Mouse (Mus musculus): ENCODE data around the gene Rps15. TPM values are rescaled to one million over a fixed set of nuclear protein-coding genes. Genes with fewer than 3 reads are reported as not detected.
"Not testable (repeated sequence)": the region's sequence is repeated elsewhere in the genome, so short reads cannot be mapped to it uniquely, and the experiment has no call there.

Rps15 gene
- polyA plus RNA-seq (2011; ENCODE audit: insufficient read depth, insufficient read length, low read depth, missing spikeins) = 2,641 and 2,952 TPM in 2 replicates

DNA sequence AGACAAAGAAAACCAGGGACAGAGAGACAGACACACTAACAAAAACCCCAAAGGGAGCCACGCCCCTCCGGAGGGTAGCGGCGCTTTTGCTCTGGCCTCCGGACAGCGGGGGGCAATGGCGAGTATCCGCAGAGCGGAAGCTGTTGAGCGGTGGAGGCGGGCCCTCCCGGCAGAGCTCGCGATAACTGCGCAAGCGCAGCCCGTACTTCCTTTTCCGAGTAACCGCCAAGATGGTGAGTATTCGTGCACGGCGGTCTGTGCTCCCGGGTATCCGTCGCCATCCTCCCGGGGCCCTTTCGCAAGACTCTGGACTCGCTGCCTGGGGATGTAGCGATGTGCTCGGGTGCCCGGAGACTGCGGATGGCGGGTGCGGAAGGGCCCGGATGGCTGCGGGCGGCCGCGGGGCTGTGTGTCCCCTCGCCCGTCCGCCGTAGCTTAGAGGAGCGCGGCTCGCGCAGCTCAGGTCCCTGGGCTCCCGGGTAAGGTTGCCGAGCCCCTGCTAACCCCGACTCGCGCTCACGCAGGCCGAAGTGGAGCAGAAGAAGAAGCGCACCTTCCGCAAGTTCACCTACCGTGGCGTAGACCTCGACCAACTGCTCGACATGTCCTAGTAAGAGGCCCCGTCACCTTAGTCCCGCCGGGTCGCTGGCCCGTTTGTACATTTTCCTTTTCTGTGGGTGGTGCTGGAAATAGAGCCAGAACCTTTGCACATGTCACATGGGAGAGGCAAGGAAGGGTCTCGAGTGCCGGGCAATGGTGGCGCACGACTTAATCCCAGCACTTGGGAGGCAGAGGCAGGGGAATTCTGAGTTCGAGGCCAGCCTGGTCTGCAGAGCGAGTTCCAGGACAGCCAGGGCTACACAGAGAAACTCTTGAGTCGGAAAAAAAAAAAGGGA lies at the start of gene Rps15:
Gene Rps15, plus strand, starts transcription at position 203 of the 896 bp plus-strand sequence.
- Histone ChIP-seq H3K4me3 (ENCODE audit: low read depth, low read length) (peak within 1 kb of the TSS; percentile 83), H3K27me3 (ENCODE audit: control insufficient read depth, insufficient read depth, low read length, poor library complexity, severe bottlenecking) (no peaks in the 10 kb centered on the region), H3K9me3 (replicated peaks; ENCODE audit: control insufficient read depth, insufficient read depth, low read length, poor library complexity, severe bottlenecking) (no peaks in the 10 kb centered on the region), H3K4me1 (ENCODE audit: control insufficient read depth, insufficient read depth, low read length) (peaks cover 1% of the 10 kb centered on the region), H3K36me3 (ENCODE audit: control insufficient read depth, insufficient read depth, low read length, poor library complexity, severe bottlenecking) (peaks cover 27% of the 10 kb centered on the region), H3K27ac (ENCODE audit: insufficient read depth, low read length) (peak within 1 kb of the TSS; percentile 35), H3K9ac (ENCODE audit: low read depth, poor library complexity, severe bottlenecking) (peak within 1 kb of the TSS; percentile 84)
- TF ChIP-seq POLR2A (IDR thresholded peaks at IDR 0.05; ENCODE audit: insufficient read depth, low read length) (peak; percentile 86), CTCF (IDR thresholded peaks at IDR 0.05; ENCODE audit: low read depth, low read length) (peak; percentile 60), EP300 (IDR thresholded peaks at IDR 0.05; ENCODE audit: insufficient read depth, low read depth, low read length) (0 out of 2 replicates have a peak, but pooled peaks have one; percentile 8)

DNA sequence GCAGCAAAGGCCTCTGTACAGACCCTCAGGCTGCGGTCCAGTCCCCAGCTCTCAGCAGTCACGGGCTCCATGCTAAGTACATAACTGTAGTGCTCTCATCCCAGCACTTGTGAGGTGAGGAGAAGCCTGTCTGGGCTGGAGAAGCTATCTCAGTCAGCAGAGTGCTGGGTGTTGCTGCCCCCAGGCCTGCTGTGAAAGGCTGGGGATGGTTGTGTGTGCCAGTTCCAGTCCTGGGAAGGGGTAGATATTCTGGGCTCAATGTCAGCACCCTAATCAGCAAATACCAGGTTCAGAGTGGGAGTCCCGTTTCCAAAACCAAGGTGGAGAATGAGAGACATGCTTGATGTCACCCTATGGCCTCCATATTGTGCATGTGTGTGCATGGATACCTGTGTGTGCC lies 49.6 kb upstream of the Rps15 start:
- H3K4me1 ChIP-seq (ENCODE audit: control insufficient read depth, insufficient read depth, low read length) = no peaks in the 10 kb centered on the region
- H3K27ac ChIP-seq (ENCODE audit: insufficient read depth, low read length) = no peak overlapping the region
- no peak overlapping the region for H3K9ac ChIP-seq (ENCODE audit: low read depth, poor library complexity, severe bottlenecking)
- no peak overlapping the region for H3K4me3 ChIP-seq (ENCODE audit: low read depth, low read length)
- H3K9me3 ChIP-seq (replicated peaks; ENCODE audit: control insufficient read depth, insufficient read depth, low read length, poor library complexity, severe bottlenecking) = no peaks in the 10 kb centered on the region
- no peak for TF ChIP-seq EP300 (IDR thresholded peaks at IDR 0.05; ENCODE audit: insufficient read depth, low read depth, low read length)
- no peak for TF ChIP-seq CTCF (IDR thresholded peaks at IDR 0.05; ENCODE audit: low read depth, low read length)
- no peak for TF ChIP-seq POLR2A (IDR thresholded peaks at IDR 0.05; ENCODE audit: insufficient read depth, low read length)
- peaks cover 26% of the 10 kb centered on the region for H3K36me3 ChIP-seq (ENCODE audit: control insufficient read depth, insufficient read depth, low read length, poor library complexity, severe bottlenecking)
- no peaks in the 10 kb centered on the region for H3K27me3 ChIP-seq (ENCODE audit: control insufficient read depth, insufficient read depth, low read length, poor library complexity, severe bottlenecking)

DNA sequence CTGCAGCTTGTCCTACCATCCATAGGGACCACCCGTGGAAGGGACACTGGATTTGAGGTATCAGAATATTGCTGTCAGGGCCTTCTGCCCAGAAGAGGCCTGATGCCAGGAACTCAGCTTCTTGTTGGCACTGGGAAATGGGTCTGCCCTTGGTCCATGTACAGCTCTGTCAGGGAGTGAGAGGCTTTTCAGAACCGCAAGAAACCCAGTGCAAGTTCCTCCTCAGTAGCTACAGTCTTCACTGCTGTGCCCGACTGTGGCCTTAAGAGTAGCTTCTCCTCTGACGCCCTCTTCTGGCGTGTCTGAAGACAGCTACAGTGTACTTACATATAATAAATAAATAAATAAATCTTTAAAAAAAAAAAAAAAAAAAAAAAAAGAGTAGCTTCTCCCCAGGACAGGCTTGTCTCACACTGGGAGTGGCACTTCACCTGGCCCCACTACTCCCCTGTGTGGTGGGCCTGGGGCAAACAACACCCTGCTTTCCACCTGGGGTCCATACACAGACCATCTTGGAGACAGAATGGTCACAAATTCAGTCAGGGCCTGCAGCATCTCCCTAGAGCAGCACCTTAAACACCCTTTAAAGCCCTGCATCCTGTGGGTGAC lies 47.4 kb upstream of the Rps15 start:
- no peak for TF ChIP-seq EP300 (IDR thresholded peaks at IDR 0.05; ENCODE audit: insufficient read depth, low read depth, low read length)
- TF ChIP-seq CTCF (IDR thresholded peaks at IDR 0.05; ENCODE audit: low read depth, low read length) = no peak
- TF ChIP-seq POLR2A (IDR thresholded peaks at IDR 0.05; ENCODE audit: insufficient read depth, low read length) = no peak
- Histone ChIP-seq H3K4me3 (ENCODE audit: low read depth, low read length) (no peak overlapping the region), H3K9me3 (replicated peaks; ENCODE audit: control insufficient read depth, insufficient read depth, low read length, poor library complexity, severe bottlenecking) (no peaks in the 10 kb centered on the region), H3K4me1 (ENCODE audit: control insufficient read depth, insufficient read depth, low read length) (peaks cover 1% of the 10 kb centered on the region), H3K9ac (ENCODE audit: low read depth, poor library complexity, severe bottlenecking) (no peak overlapping the region), H3K36me3 (ENCODE audit: control insufficient read depth, insufficient read depth, low read length, poor library complexity, severe bottlenecking) (peaks cover 19% of the 10 kb centered on the region; the same call in 1 of the 2 replicates), H3K27me3 (ENCODE audit: control insufficient read depth, insufficient read depth, low read length, poor library complexity, severe bottlenecking) (no peaks in the 10 kb centered on the region), H3K27ac (ENCODE audit: insufficient read depth, low read length) (no peak overlapping the region)

DNA sequence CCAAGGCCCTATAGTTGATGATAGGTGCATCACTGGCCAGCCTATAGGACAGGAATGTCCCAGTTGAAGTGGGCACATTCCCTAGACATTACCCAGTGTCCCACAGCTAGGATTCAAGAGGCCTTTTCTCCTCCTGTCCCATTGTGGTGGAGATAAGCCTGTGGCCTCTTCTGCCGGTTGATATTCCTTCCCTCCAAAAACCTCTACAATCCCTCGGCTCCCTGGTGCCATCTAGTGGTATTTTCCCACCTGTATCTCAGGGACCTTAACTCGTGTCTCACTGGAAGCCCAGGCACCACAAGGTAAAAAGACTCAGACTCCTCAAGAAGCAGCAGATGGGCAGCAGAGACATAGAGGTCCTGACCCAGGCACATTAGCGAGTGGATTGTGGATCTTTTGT lies 46.7 kb upstream of the Rps15 start:
- H3K4me3 ChIP-seq (ENCODE audit: low read depth, low read length) = no peak overlapping the region
- H3K27me3 ChIP-seq (ENCODE audit: control insufficient read depth, insufficient read depth, low read length, poor library complexity, severe bottlenecking) = no peaks in the 10 kb centered on the region
- no peak overlapping the region for H3K9ac ChIP-seq (ENCODE audit: low read depth, poor library complexity, severe bottlenecking)
- H3K9me3 ChIP-seq (replicated peaks; ENCODE audit: control insufficient read depth, insufficient read depth, low read length, poor library complexity, severe bottlenecking) = no peaks in the 10 kb centered on the region
- peaks cover 1% of the 10 kb centered on the region for H3K4me1 ChIP-seq (ENCODE audit: control insufficient read depth, insufficient read depth, low read length)
- TF ChIP-seq EP300 (IDR thresholded peaks at IDR 0.05; ENCODE audit: insufficient read depth, low read depth, low read length) (no peak), CTCF (IDR thresholded peaks at IDR 0.05; ENCODE audit: low read depth, low read length) (peak; percentile 65)
- peaks cover 14% of the 10 kb centered on the region; the same call in 1 of the 2 replicates for H3K36me3 ChIP-seq (ENCODE audit: control insufficient read depth, insufficient read depth, low read length, poor library complexity, severe bottlenecking)
- H3K27ac ChIP-seq (ENCODE audit: insufficient read depth, low read length) = no peak overlapping the region

DNA sequence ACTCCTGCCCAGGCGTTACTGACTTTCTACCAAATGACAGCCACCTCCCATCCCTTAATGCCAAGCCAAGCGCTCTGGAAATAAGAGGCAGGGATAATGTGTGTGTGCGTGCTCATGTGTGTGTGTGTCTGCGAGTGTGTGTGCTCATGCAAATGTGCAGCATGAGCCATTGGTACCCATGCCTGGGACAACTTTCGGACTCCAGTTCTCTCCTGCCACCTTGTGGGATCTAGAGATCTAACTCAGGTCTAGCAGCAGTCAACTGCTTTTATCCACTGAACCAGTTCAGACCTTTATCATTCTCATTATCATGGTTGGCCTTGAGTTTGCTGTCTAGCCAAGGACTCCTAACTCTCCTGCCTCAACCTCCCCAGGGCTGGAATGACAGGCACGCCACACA lies 44.4 kb upstream of the Rps15 start:
- Histone ChIP-seq H3K27ac (ENCODE audit: insufficient read depth, low read length) (no peak overlapping the region), H3K4me3 (ENCODE audit: low read depth, low read length) (0 out of 2 replicates have a peak overlapping the region, but pooled peaks have one; percentile 15), H3K9ac (ENCODE audit: low read depth, poor library complexity, severe bottlenecking) (no peak overlapping the region), H3K9me3 (replicated peaks; ENCODE audit: control insufficient read depth, insufficient read depth, low read length, poor library complexity, severe bottlenecking) (no peaks in the 10 kb centered on the region), H3K4me1 (ENCODE audit: control insufficient read depth, insufficient read depth, low read length) (peaks cover 1% of the 10 kb centered on the region), H3K27me3 (ENCODE audit: control insufficient read depth, insufficient read depth, low read length, poor library complexity, severe bottlenecking) (no peaks in the 10 kb centered on the region), H3K36me3 (ENCODE audit: control insufficient read depth, insufficient read depth, low read length, poor library complexity, severe bottlenecking) (0 out of 2 replicates have a peak, but pooled peaks cover 8% of the 10 kb centered on the region)
- no peak for TF ChIP-seq POLR2A (IDR thresholded peaks at IDR 0.05; ENCODE audit: insufficient read depth, low read length)
- TF ChIP-seq CTCF (IDR thresholded peaks at IDR 0.05; ENCODE audit: low read depth, low read length) = peak; percentile 38

DNA sequence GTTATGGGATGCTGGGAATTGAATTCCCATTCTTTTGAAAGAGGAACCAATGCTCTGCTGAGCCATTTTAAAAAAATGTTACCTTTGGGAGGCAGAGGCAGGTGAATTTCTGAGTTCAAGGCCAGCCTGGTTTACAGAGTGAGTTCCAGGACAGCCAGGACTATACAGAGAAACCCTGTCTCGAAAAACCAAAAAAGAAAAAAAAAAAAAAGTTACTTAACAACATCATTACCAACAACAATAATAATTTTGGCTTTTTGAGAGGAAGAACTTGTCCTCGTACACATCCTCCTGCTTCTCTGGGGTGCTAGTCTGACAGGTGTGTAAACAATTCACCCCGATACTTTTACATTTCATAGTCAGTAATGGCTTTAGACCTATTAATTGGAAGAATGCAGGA lies 43.8 kb upstream of the Rps15 start:
- not testable (repeated sequence) for H3K9me3 ChIP-seq (replicated peaks; ENCODE audit: control insufficient read depth, insufficient read depth, low read length, poor library complexity, severe bottlenecking); H3K4me1 ChIP-seq (ENCODE audit: control insufficient read depth, insufficient read depth, low read length)

More for the DNA sequence above, 43.8 kb upstream of the Rps15 start:
- H3K9ac ChIP-seq (ENCODE audit: low read depth, poor library complexity, severe bottlenecking); H3K36me3 ChIP-seq (ENCODE audit: control insufficient read depth, insufficient read depth, low read length, poor library complexity, severe bottlenecking); H3K27me3 ChIP-seq (ENCODE audit: control insufficient read depth, insufficient read depth, low read length, poor library complexity, severe bottlenecking); H3K27ac ChIP-seq (ENCODE audit: insufficient read depth, low read length): not testable (repeated sequence)
- peak overlapping the region; percentile 95; the same call in 1 of the 2 replicates for H3K4me3 ChIP-seq (ENCODE audit: low read depth, low read length)
